26 mouse cellular contexts compared by ENCODE assay signal in the genomic region with DNA sequence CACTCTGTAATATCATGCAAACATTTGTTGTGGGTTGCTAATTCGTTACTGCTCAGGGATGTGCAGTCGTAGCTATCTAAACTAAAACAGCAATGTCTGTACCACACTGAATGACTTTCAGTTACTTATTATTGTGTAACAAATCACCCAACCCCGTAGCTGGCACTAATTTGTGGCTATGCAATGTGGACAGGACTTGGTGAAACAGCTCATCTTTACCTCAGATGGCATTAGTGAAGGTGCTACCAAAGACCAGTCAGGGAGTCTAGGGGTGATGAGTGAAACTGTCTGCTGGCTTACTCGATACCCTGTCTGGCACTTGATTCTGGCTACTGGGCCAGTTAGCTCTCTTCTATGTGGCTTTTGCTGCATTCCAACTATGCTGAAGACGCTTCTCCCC.
"Had no signal": no experiment of that assay in that cellular context is flagged by ENCODE, and none has a peak within 500 bp of the region (broad histone marks: within the 10 kb centered on the region; RNA-seq: fewer than 3 reads in every experiment).

No protein-coding gene starts in this region.

- ATAC-seq: hindbrain, embryonic 16.5 days; intestine, embryonic 16.5 days had no signal

- DNase-seq: gastrocnemius, postnatal 10 days; heart, adult 2 months; heart, postnatal 10 days; heart, postnatal 4 days; kidney, adult 11 months; kidney, adult 2 months; kidney, adult 9 months; kidney, postnatal 14 days; kidney, postnatal 36 days; layer of hippocampus, adult 9-11 months; layer of hippocampus, postnatal 36 days; left cerebral cortex, postnatal 4 days; liver, embryonic 13.5 days had no signal

- H3K9me3 ChIP-seq: heart, embryonic 10.5 days; heart, embryonic 12.5 days; hindbrain, embryonic 10.5 days; hindbrain, embryonic 12.5 days; kidney, embryonic 15.5 days; limb, embryonic 13.5 days; limb, embryonic 15.5 days; liver, embryonic 13.5 days; liver, embryonic 15.5 days had no signal

- H3K27ac ChIP-seq: heart, adult 2 months; heart, embryonic 10.5 days; hindbrain, embryonic 10.5 days; hindbrain, embryonic 12.5 days; hindbrain, embryonic 14.5 days; kidney, embryonic 15.5 days; kidney, postnatal 0 days; limb, embryonic 13.5 days; limb, embryonic 15.5 days; liver, embryonic 13.5 days; liver, embryonic 15.5 days had no signal

- H3K27me3 ChIP-seq: heart, embryonic 12.5 days; hindbrain, embryonic 12.5 days; kidney, embryonic 15.5 days; limb, embryonic 15.5 days; liver, embryonic 13.5 days; liver, embryonic 15.5 days had no signal

- H3K36me3 ChIP-seq: heart, embryonic 10.5 days; heart, embryonic 12.5 days; hindbrain, embryonic 10.5 days; hindbrain, embryonic 12.5 days; kidney, embryonic 15.5 days; limb, embryonic 13.5 days; limb, embryonic 15.5 days had no signal

- H3K4me2 ChIP-seq: heart, embryonic 12.5 days; hindbrain, embryonic 12.5 days; hindbrain, embryonic 14.5 days; limb, embryonic 13.5 days; limb, embryonic 15.5 days; liver, embryonic 11.5 days; liver, embryonic 13.5 days; liver, embryonic 15.5 days had no signal

- H3K9ac ChIP-seq: heart, embryonic 12.5 days; hindbrain, embryonic 12.5 days; hindbrain, embryonic 14.5 days; kidney, embryonic 15.5 days; limb, embryonic 13.5 days; limb, embryonic 15.5 days; liver, embryonic 13.5 days; liver, embryonic 15.5 days had no signal

- H3K4me3 ChIP-seq: heart, adult 2 months; heart, embryonic 10.5 days; heart, embryonic 12.5 days; hindbrain, embryonic 10.5 days; hindbrain, embryonic 12.5 days; kidney, embryonic 15.5 days; limb, embryonic 13.5 days; limb, embryonic 15.5 days; liver, embryonic 13.5 days; liver, embryonic 15.5 days had no signal
